Mouse (Mus musculus): ENCODE data around the gene Gm9844. TPM values are rescaled to one million over a fixed set of nuclear protein-coding genes. Genes with fewer than 3 reads are reported as not detected.

Gene Gm9844
- total and polyA plus RNA-seq, 2 experiments from 2014 or later = 0.65 to 6.7 TPM

GRCm38 (mm10) chr7:24907211-24907748 lies 45.3 kb downstream of the Gm9844 start:
- peak overlapping the region; percentile 67; the same call in 1 of the 2 replicates for H3K27ac ChIP-seq (ENCODE audit: low read depth)
- no peak overlapping the region; the same call in 1 of the 2 replicates for H3K4me3 ChIP-seq (ENCODE audit: low read depth, low read length)
- peaks cover 6% of the 10 kb centered on the region; the same call in 1 of the 2 replicates for H3K4me1 ChIP-seq (ENCODE audit: control insufficient read depth, insufficient read depth)
- no peak for ATAC-seq (ENCODE audit: insufficient read depth, low read depth)
- no peak for DNase-seq (ENCODE audit: low spot score)
- 46% methylated on average over 13 of the region's 13 CpGs for WGBS
- H3K4me2 ChIP-seq (ENCODE audit: low read depth, low read length) = peak overlapping the region; percentile 40; the same call in 1 of the 2 replicates
- TF ChIP-seq CTCF (IDR thresholded peaks at IDR 0.05; ENCODE audit: low read depth) = no peak
- no peak for TF ChIP-seq EP300 (IDR thresholded peaks at IDR 0.05; ENCODE audit: low read depth)
- peaks cover 39% of the 10 kb centered on the region for H3K36me3 ChIP-seq (replicated peaks; ENCODE audit: control insufficient read depth, insufficient read depth, low read length)
- H3K27me3 ChIP-seq (ENCODE audit: control insufficient read depth, insufficient read depth, low read length) = no peaks in the 10 kb centered on the region
- H3K9me3 ChIP-seq (replicated peaks; ENCODE audit: control insufficient read depth, low read length) = no peaks in the 10 kb centered on the region
- no peak overlapping the region for H3K9ac ChIP-seq (replicated peaks; ENCODE audit: low read depth, low read length)

Other genes with a start within 250 kb of the Gm9844 start
- gene Lypd3, start 225.7 kb upstream of the Gm9844 start, total RNA-seq (2014; rRNA removed; ENCODE audit: low replicate concordance) = not detected in 2 replicates
- not detected in 2 replicates for gene Lypd3, start 225.7 kb upstream of the Gm9844 start, polyA plus RNA-seq (2015; fragmentation: Nextera tagmentation; extraction: Ambion mirVana)
- not detected in 2 replicates for gene Tex101, start 185.5 kb upstream of the Gm9844 start, total RNA-seq (2014; rRNA removed; ENCODE audit: low replicate concordance)
- not detected in 2 replicates for gene Tex101, start 185.5 kb upstream of the Gm9844 start, polyA plus RNA-seq (2015; fragmentation: Nextera tagmentation; extraction: Ambion mirVana)
- gene BC049730, start 153.0 kb upstream of the Gm9844 start, total RNA-seq (2014; rRNA removed; ENCODE audit: low replicate concordance) = not detected in 2 replicates
- not detected in 2 replicates for gene BC049730, start 153.0 kb upstream of the Gm9844 start, polyA plus RNA-seq (2015; fragmentation: Nextera tagmentation; extraction: Ambion mirVana)
- gene Gm4763, start 135.3 kb upstream of the Gm9844 start, total RNA-seq (2014; rRNA removed; ENCODE audit: low replicate concordance) = not detected in 2 replicates
- gene Gm4763, start 135.3 kb upstream of the Gm9844 start, polyA plus RNA-seq (2015; fragmentation: Nextera tagmentation; extraction: Ambion mirVana) = not detected in 2 replicates
- 0.12 TPM in 1 of 2 replicates, not detected in the other for gene Cd177, start 101.9 kb upstream of the Gm9844 start, total RNA-seq (2014; rRNA removed; ENCODE audit: low replicate concordance)
- 0.18 and 0.23 TPM in 2 replicates for gene Cd177, start 101.9 kb upstream of the Gm9844 start, polyA plus RNA-seq (2015; fragmentation: Nextera tagmentation; extraction: Ambion mirVana)
- gene Ceacam10, start 85.0 kb upstream of the Gm9844 start, total RNA-seq (2014; rRNA removed; ENCODE audit: low replicate concordance) = not detected in 2 replicates
- not detected in 2 replicates for gene Ceacam10, start 85.0 kb upstream of the Gm9844 start, polyA plus RNA-seq (2015; fragmentation: Nextera tagmentation; extraction: Ambion mirVana)
- not detected in 2 replicates for gene Lypd4, start 7.7 kb downstream of the Gm9844 start, total RNA-seq (2014; rRNA removed; ENCODE audit: low replicate concordance)
- gene Lypd4, start 7.7 kb downstream of the Gm9844 start, polyA plus RNA-seq (2015; fragmentation: Nextera tagmentation; extraction: Ambion mirVana) = not detected in 2 replicates
- gene Dmrtc2, start 7.8 kb downstream of the Gm9844 start, total RNA-seq (2014; rRNA removed; ENCODE audit: low replicate concordance) = not detected in 2 replicates
- not detected in 2 replicates for gene Dmrtc2, start 7.8 kb downstream of the Gm9844 start, polyA plus RNA-seq (2015; fragmentation: Nextera tagmentation; extraction: Ambion mirVana)
- gene Rps19, start 22.2 kb downstream of the Gm9844 start, total RNA-seq (2014; rRNA removed; ENCODE audit: low replicate concordance) = 530 and 642 TPM in 2 replicates
- gene Rps19, start 22.2 kb downstream of the Gm9844 start, polyA plus RNA-seq (2015; fragmentation: Nextera tagmentation; extraction: Ambion mirVana) = 980 and 1,040 TPM in 2 replicates
- gene Cd79a, start 35.2 kb downstream of the Gm9844 start, total RNA-seq (2014; rRNA removed; ENCODE audit: low replicate concordance) = 2.8 TPM in 1 of 2 replicates, not detected in the other
- gene Cd79a, start 35.2 kb downstream of the Gm9844 start, polyA plus RNA-seq (2015; fragmentation: Nextera tagmentation; extraction: Ambion mirVana) = 0.33 and 0.70 TPM in 2 replicates
- gene Arhgef1, start 40.7 kb downstream of the Gm9844 start, total RNA-seq (2014; rRNA removed; ENCODE audit: low replicate concordance) = 16.0 and 28.2 TPM in 2 replicates
- gene Arhgef1, start 40.7 kb downstream of the Gm9844 start, polyA plus RNA-seq (2015; fragmentation: Nextera tagmentation; extraction: Ambion mirVana) = 37.0 TPM in 2 replicates
- gene Gm4881, start 82.3 kb downstream of the Gm9844 start, total RNA-seq (2014; rRNA removed; ENCODE audit: low replicate concordance) = not detected in 2 replicates
- not detected in 2 replicates for gene Gm4881, start 82.3 kb downstream of the Gm9844 start, polyA plus RNA-seq (2015; fragmentation: Nextera tagmentation; extraction: Ambion mirVana)
- gene Rabac1, start 110.5 kb downstream of the Gm9844 start, total RNA-seq (2014; rRNA removed; ENCODE audit: low replicate concordance) = 609 and 633 TPM in 2 replicates
- 357 and 362 TPM in 2 replicates for gene Rabac1, start 110.5 kb downstream of the Gm9844 start, polyA plus RNA-seq (2015; fragmentation: Nextera tagmentation; extraction: Ambion mirVana)
- 0.04 TPM in 1 of 2 replicates, not detected in the other for gene Atp1a3, start 143.7 kb downstream of the Gm9844 start, total RNA-seq (2014; rRNA removed; ENCODE audit: low replicate concordance)
- gene Atp1a3, start 143.7 kb downstream of the Gm9844 start, polyA plus RNA-seq (2015; fragmentation: Nextera tagmentation; extraction: Ambion mirVana) = 0.12 and 0.30 TPM in 2 replicates
- 16.2 and 21.5 TPM in 2 replicates for gene Grik5, start 210.1 kb downstream of the Gm9844 start, total RNA-seq (2014; rRNA removed; ENCODE audit: low replicate concordance)
- gene Grik5, start 210.1 kb downstream of the Gm9844 start, polyA plus RNA-seq (2015; fragmentation: Nextera tagmentation; extraction: Ambion mirVana) = 1.5 and 1.6 TPM in 2 replicates
- gene Zfp574, start 210.4 kb downstream of the Gm9844 start, total RNA-seq (2014; rRNA removed; ENCODE audit: low replicate concordance) = 9.8 and 12.0 TPM in 2 replicates
- gene Zfp574, start 210.4 kb downstream of the Gm9844 start, polyA plus RNA-seq (2015; fragmentation: Nextera tagmentation; extraction: Ambion mirVana) = 11.2 and 11.6 TPM in 2 replicates

Data from heart, postnatal 0 days (tissue).